Mouse (Mus musculus): ENCODE data around the gene Sdhd.

The Sdhd gene

GRCm38 (mm10) chr9:50586955-50587354, 16.7 kb downstream of the Sdhd start:
- DNase-seq (ENCODE audit: low spot score), result no peak

GRCm38 (mm10) chr9:50585145-50585818, 18.3 kb downstream of the Sdhd start:
- no peak for DNase-seq (ENCODE audit: low spot score)

DNA sequence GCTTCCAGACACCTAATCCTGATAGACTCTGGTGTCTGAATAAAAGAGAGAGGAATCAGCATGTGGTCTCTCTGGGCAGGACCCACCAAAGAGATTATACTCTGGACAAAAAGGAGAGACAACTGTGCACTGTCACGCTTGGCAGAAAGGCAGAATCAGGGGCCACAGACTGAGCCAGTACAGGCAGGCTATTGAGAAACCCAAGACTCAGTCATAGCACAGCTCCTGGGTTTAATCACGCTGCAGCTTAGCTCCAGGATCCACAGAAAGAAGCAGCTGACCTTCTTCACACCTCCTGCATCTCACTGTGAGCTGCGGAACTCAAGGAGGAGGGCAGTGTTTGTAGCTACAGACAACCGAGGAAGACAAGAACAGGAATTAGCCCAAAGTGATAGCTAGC, 23.2 kb downstream of the Sdhd start:
- no peak for DNase-seq (ENCODE audit: low spot score)

DNA sequence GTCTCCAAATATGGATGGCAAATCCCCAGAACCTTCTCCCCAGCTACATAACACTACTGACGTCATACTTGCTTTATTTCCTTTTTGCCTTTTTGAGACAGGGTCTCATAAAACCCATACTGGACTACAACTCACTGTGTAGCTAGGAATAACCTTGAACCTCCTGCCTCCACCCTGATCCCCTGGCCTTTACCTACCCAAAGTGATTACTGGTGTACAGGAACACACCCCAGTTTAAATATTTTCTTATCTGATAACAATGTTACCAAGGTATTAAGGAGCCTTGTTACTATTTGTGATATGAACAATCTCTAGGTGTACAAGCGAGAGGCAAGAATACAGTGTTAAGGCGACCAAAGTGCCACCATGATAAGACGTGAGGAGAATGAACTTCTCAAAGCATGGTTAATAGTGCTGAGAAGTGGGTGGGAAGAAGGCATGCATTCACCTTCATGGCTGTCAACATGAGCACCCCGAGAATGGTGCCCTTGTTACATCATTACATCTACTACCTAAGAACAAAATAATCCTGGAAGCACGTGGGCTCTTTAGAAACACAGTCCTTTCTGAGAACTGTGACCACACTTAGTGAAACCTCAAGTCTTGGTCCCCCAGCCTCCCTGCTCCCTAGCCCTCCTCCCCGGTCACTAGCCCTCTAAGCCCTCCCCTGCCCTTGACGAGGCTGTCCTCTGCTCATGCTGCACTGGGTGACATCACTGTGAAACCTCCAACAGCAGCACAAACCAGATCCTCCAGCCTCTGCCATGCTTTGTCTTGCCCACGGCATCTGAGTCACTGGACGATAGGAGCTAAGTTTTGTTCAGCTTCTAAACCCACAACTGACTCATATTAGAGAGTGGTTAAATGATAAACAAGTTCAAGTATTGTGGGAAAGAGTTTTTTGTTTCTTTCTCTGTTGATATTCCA, 33.8 kb downstream of the Sdhd start:
- no peak for DNase-seq (ENCODE audit: low spot score)

DNA sequence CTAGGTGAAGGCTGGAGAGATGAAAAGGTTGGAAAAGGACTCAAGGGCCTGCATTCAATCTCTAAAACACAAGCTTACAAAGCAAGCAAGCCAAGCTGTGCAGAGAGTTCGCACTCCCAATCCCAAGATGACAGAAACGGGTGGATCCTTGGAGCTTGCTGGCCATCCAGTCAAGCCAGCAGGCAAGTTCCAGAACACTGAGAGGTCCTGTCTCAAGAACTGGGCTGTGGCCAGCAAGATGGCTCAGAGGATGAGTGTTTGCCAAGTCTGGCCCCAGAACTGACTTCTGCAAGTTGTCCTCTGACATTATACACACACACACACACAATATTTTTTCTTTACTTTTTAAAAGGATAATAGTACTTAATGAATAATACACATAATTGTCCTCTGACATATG, 35.7 kb downstream of the Sdhd start:
- no peak for DNase-seq (ENCODE audit: low spot score)

GRCm38 (mm10) chr9:50567372-50567771, 36.2 kb downstream of the Sdhd start:
- DNase-seq (ENCODE audit: low spot score), result no peak

- DNase-seq (ENCODE audit: low spot score), result no peak
Measured at GRCm38 (mm10) chr9:50565940-50566339, 37.7 kb downstream of the Sdhd start.

DNA sequence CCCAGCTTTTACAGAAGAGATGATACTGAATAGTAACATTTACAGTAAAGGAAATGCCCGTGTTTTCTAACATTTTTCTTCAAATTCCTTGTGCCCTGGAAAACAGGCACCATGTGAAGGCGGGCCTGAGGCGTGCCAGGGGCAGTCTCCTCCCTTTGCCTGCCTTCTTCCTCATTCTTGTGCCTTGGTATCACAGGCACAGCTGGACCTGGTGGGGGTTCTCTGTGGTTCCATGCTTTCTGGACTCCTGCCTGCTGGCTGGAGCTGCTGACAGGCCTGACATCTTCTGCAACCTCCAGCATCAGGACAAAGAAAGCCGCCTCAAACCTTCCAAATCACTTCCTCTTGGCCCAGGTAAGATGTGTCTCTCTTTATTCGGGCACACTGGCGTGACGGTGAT, 38.4 kb downstream of the Sdhd start:
- DNase-seq (ENCODE audit: low spot score), result no peak

GRCm38 (mm10) chr9:50561918-50562360, 41.7 kb downstream of the Sdhd start:
- DNase-seq (ENCODE audit: low spot score), result no peak

DNA sequence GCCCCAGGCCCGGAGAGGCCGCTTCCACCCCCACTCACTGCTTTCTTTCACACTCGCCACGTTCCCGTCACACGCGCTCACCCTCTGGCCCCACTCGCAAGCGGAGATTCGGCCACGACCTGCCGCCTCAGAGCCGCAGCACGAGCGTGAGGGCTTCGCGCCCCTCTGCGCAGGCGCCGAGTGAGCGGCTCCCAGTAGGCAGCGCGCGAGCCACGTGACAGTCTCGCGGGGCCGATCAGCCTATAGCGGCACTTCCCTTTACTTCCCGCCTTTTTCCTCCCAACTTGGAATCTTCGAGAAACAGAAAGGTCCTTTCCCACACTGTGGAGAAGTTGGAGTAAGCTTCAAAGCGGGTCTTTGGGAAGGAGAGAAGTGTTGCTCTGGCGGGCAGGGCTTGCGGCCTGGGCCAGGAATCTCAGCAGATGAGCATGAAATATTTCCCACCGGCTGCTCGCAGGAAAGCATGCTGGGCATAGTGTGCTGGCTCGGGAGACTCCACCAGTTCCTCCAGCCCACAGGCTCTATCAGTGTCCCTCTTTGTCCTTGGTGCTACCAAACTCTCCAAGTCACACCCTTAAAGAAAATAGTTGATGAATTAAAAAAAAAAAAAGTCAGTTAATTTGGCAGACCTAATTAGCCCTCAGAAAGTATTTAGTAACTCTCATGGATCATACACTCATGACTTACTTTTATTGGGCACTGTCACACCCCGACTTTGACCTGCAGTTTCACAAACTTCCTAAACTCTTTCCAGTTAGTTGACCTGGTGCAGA, 42.3 kb downstream of the Sdhd start, which contains the start of gene Tex12:
Gene Tex12 (minus strand): TSS at position 181 of the 773 bp plus-strand sequence.
- DNase-seq (ENCODE audit: low spot score), result no peak

DNA sequence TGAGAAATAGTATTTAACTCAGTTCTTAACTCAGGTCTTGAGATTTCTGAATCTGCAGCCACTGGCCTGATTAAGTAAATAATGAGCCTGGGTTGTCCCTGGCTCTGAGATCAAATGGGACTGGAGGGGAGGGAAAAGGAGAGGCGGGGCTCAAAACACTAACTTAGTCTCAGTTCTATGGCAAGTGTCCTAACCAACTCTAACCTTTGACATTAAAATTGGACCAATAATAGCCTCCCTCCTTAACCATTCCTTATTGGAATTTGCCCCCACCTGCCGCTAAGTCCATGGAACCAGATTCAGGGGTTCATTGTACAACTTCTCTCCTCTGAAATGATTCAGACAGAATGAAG, 48.5 kb downstream of the Sdhd start, which contains the start of gene Bco2:
Gene Bco2 (minus strand): TSS at position 88 of the 353 bp plus-strand sequence.
- DNase-seq (ENCODE audit: low spot score), result no peak

DNA sequence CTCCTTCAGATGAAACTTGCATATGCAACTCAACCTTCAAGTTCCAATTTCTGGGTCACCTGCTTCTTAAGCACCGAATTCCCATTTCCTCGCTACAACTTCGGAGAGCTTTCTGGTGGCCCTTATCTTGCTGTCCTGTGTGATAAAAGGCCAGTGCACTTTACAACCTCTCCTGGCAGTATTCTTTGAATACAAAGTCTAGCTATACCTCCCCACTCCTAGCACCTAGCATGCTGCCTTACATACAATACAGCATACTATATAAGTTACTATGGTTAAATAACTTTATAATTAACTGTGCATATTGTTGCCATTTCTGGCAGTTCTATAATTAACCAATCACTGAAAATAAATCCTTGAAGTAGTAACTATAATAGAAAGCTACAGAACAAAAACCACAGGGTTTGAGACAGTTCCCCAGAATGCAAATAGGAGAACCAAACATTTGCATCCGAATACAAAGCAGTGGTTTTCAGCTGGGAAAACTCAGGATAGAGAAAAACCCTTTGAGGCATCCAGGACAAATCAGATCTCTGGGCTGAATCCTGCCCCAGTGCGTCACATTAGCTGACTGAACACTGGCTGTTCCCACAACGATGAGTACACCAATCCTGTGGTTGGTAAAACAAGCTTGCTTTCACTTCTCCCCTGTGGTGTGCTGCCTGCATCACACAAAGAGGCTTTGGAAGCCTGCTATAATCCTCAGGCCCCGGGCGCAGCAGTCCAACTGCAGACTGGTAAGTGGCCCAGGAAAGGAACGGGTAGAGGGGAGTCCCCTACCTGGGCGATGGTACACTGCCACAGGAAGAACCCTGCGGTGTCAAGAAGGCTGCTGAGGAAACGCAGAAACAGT, 49.1 kb downstream of the Sdhd start, which contains the start of gene Il18:
Gene Il18 (plus strand): TSS at position 587 of the 853 bp plus-strand sequence.
- DNase-seq (ENCODE audit: low spot score), result peak; percentile 81

DNA sequence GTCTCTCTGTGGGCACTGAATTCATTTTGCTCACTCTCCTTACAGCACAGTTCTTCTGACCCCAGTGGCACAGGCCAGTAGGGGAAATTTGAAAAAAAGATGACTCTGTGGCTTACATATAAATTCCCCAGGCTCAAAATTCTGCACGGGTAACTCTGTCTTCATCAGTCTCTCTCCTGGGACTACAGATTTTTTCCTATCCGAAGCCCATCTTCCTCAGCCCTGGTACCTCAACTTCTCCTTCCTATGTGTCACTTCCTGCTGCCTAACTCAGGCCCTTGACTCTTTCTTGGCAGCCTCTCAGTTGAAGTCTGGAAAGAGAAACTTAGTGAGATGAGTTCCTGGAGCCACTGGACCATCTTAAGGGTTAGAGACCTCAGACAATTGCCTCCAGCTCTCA, 50.1 kb downstream of the Sdhd start:
- no peak for DNase-seq (ENCODE audit: low spot score)

DNA sequence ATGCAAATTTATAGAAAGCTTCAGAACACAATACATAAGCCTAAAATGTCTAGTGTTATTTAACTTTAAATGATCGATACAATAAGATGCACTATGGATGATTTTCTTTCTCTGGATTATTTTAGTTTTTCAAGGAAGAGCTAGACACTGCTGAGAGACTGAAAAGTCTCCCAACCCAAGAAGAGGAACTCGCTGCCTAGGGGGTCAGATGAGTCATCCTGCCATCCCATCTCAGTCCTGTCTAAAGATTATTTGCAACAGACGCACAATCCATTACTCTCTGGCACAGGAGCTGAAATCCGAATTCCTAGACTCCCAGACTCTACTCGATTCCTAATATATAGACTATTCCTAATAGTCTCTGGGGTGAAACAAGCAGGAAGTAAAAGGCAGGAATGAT, 51.4 kb downstream of the Sdhd start:
- no peak for DNase-seq (ENCODE audit: low spot score)

DNA sequence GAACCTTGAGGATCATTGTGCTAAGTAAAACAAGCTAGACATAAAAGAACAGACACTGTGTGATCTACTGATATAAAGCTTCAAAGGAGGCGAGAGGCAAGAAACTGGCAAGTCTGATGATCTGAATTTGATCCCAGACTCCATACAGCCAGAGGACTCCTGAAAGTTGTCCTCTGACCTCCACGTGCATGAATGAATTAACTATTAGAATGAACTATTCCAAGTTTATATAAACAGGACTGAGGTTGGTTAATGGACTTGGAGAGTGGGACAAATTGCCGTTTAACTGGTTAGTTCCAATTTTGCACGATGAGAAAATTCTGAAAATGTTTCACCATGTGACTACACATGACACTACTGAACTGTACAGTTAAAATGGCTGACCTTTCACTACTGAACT, 54.7 kb downstream of the Sdhd start:
- no peak for DNase-seq (ENCODE audit: low spot score)

DNA sequence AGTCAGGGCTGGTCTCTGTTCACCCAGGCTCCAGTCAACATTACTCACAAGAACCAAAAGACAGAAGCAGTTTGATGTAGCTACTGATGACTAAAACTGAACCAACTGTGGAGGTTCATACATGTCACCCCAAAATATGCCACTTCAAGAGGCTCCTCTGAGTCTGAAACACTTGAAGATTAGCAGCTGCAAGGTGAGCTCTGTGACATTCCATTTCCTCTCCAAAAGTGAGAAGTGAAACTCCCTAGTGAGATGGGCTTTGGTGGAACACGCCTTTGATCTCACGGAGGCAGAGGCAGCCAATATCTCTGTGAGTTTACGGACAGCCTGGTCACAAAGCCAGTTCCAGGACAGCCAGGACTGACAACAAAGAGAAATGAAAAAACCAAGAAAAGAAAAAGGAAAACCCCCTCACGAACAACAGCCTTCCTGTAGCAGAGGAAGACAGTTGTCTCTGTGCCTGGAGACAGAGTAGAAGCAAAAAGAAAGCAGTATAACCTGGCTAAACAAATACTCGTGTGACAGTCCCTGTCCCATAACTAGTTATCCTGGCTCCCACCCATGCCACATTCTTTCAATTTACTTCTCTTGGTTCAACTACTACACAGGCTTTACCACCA, 55.6 kb downstream of the Sdhd start:
- DNase-seq (ENCODE audit: low spot score), result no peak
